Mouse (Mus musculus): ENCODE measurements at regions not wholly inside any gene's neighbourhood (a gene's known extent, or its start where the extent isn't known, plus 50 kb on each side); places are given as distances from the start of the nearest gene placed in this dataset.

GRCm38 (mm10) chr3:150198492-150198891, 1208.1 kb upstream of the Adgrl2 start:
- WGBS = 36% methylated on average over 5 of the region's 5 CpGs
- Histone ChIP-seq H3K36me3 (ENCODE audit: control insufficient read depth, insufficient read depth, low read length) (no peaks in the 10 kb centered on the region), H3K9me3 (replicated peaks; ENCODE audit: control insufficient read depth, low read length, poor library complexity, severe bottlenecking) (no peaks in the 10 kb centered on the region), H3K27ac (ENCODE audit: low read length) (no peak overlapping the region), H3K4me2 (ENCODE audit: low read length) (no peak overlapping the region), H3K9ac (ENCODE audit: low read depth, low read length) (no peak overlapping the region), H3K27me3 (ENCODE audit: control insufficient read depth, insufficient read depth, low read depth, low read length) (no peaks in the 10 kb centered on the region), H3K4me1 (ENCODE audit: control insufficient read depth, insufficient read depth, low read length) (no peaks in the 10 kb centered on the region), H3K4me3 (ENCODE audit: low read depth, low read length) (no peak overlapping the region)
- no peak for ATAC-seq

GRCm38 (mm10) chr3:150205902-150206301, 1215.5 kb upstream of the Adgrl2 start:
- no peak overlapping the region for H3K27ac ChIP-seq (ENCODE audit: low read length)
- H3K9ac ChIP-seq (ENCODE audit: low read depth, low read length) = no peak overlapping the region
- H3K36me3 ChIP-seq (ENCODE audit: control insufficient read depth, insufficient read depth, low read length) = no peaks in the 10 kb centered on the region
- H3K27me3 ChIP-seq (ENCODE audit: control insufficient read depth, insufficient read depth, low read depth, low read length) = no peaks in the 10 kb centered on the region
- H3K4me2 ChIP-seq (ENCODE audit: low read length) = no peak overlapping the region
- H3K9me3 ChIP-seq (replicated peaks; ENCODE audit: control insufficient read depth, low read length, poor library complexity, severe bottlenecking) = no peaks in the 10 kb centered on the region
- no peak for ATAC-seq
- no peaks in the 10 kb centered on the region for H3K4me1 ChIP-seq (ENCODE audit: control insufficient read depth, insufficient read depth, low read length)
- no peak overlapping the region for H3K4me3 ChIP-seq (ENCODE audit: low read depth, low read length)

- Histone ChIP-seq H3K27me3 (ENCODE audit: control insufficient read depth, insufficient read depth, low read depth, low read length) (no peaks in the 10 kb centered on the region), H3K4me2 (ENCODE audit: low read length) (no peak overlapping the region), H3K4me3 (ENCODE audit: low read depth, low read length) (no peak overlapping the region), H3K36me3 (ENCODE audit: control insufficient read depth, insufficient read depth, low read length) (no peaks in the 10 kb centered on the region), H3K9me3 (replicated peaks; ENCODE audit: control insufficient read depth, low read length, poor library complexity, severe bottlenecking) (0 out of 2 replicates have a peak, but pooled peaks cover 2% of the 10 kb centered on the region), H3K9ac (ENCODE audit: low read depth, low read length) (no peak overlapping the region), H3K4me1 (ENCODE audit: control insufficient read depth, insufficient read depth, low read length) (no peaks in the 10 kb centered on the region), H3K27ac (ENCODE audit: low read length) (no peak overlapping the region)
- ATAC-seq = no peak
- WGBS = 82% methylated on average over 2 of the region's 2 CpGs
Observed at GRCm38 (mm10) chr3:150233279-150233678, 1204.4 kb upstream of the Adgrl4 start.

- H3K9ac ChIP-seq (ENCODE audit: low read depth, low read length) = no peak overlapping the region
- ATAC-seq = no peak
- no peaks in the 10 kb centered on the region for H3K4me1 ChIP-seq (ENCODE audit: control insufficient read depth, insufficient read depth, low read length)
- 0 out of 2 replicates have a peak, but pooled peaks cover 2% of the 10 kb centered on the region for H3K9me3 ChIP-seq (replicated peaks; ENCODE audit: control insufficient read depth, low read length, poor library complexity, severe bottlenecking)
- WGBS = 76% methylated on average over 7 of the region's 7 CpGs
- no peaks in the 10 kb centered on the region for H3K36me3 ChIP-seq (ENCODE audit: control insufficient read depth, insufficient read depth, low read length)
- no peaks in the 10 kb centered on the region for H3K27me3 ChIP-seq (ENCODE audit: control insufficient read depth, insufficient read depth, low read depth, low read length)
- no peak overlapping the region for H3K4me2 ChIP-seq (ENCODE audit: low read length)
- no peak overlapping the region for H3K27ac ChIP-seq (ENCODE audit: low read length)
- H3K4me3 ChIP-seq (ENCODE audit: low read depth, low read length) = no peak overlapping the region
Observed at GRCm38 (mm10) chr3:150236946-150237600, 1200.6 kb upstream of the Adgrl4 start.

DNA sequence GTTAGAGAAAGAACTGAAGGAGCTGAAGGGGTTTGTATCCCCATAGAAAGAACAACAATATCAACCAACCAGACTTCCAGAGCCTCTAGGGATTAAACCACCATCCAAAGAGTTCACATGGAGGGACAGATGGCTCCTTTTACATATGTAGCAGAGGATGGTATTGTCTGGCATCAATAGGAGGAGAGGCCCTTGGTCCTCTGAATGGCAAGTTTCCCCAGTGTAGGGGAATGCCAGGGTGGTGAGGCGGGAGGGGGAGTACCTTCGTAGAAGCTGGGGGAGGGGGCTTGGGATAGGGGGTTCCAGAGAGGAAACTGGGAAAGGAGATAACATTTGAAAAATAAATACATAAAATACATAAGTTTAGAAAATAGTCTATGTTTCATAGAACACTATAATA, 1162.6 kb upstream of the Adgrl4 start:
- H3K9me3 ChIP-seq (replicated peaks; ENCODE audit: control insufficient read depth, low read length, poor library complexity, severe bottlenecking) = no peaks in the 10 kb centered on the region
- no peaks in the 10 kb centered on the region for H3K27me3 ChIP-seq (ENCODE audit: control insufficient read depth, insufficient read depth, low read depth, low read length)
- no peak for ATAC-seq
- H3K4me2 ChIP-seq (ENCODE audit: low read length) = no peak overlapping the region
- no peaks in the 10 kb centered on the region for H3K4me1 ChIP-seq (ENCODE audit: control insufficient read depth, insufficient read depth, low read length)
- no peak overlapping the region for H3K27ac ChIP-seq (ENCODE audit: low read length)
- no peaks in the 10 kb centered on the region for H3K36me3 ChIP-seq (ENCODE audit: control insufficient read depth, insufficient read depth, low read length)
- H3K4me3 ChIP-seq (ENCODE audit: low read depth, low read length) = no peak overlapping the region
- H3K9ac ChIP-seq (ENCODE audit: low read depth, low read length) = no peak overlapping the region
- 85% methylated on average over 2 of the region's 2 CpGs for WGBS

- no peak for ATAC-seq
- Histone ChIP-seq H3K4me3 (ENCODE audit: low read depth, low read length) (no peak overlapping the region), H3K4me2 (ENCODE audit: low read length) (no peak overlapping the region), H3K27me3 (ENCODE audit: control insufficient read depth, insufficient read depth, low read depth, low read length) (no peaks in the 10 kb centered on the region), H3K4me1 (ENCODE audit: control insufficient read depth, insufficient read depth, low read length) (no peaks in the 10 kb centered on the region), H3K9ac (ENCODE audit: low read depth, low read length) (no peak overlapping the region), H3K9me3 (replicated peaks; ENCODE audit: control insufficient read depth, low read length, poor library complexity, severe bottlenecking) (no peaks in the 10 kb centered on the region), H3K36me3 (ENCODE audit: control insufficient read depth, insufficient read depth, low read length) (no peaks in the 10 kb centered on the region), H3K27ac (ENCODE audit: low read length) (no peak overlapping the region)
- WGBS = 56% methylated on average over 2 of the region's 2 CpGs
Observed at GRCm38 (mm10) chr3:150296057-150296710, 1141.5 kb upstream of the Adgrl4 start.

- ATAC-seq = no peak
- Histone ChIP-seq H3K4me1 (ENCODE audit: control insufficient read depth, insufficient read depth, low read length) (no peaks in the 10 kb centered on the region), H3K9me3 (replicated peaks; ENCODE audit: control insufficient read depth, low read length, poor library complexity, severe bottlenecking) (no peaks in the 10 kb centered on the region), H3K9ac (ENCODE audit: low read depth, low read length) (no peak overlapping the region), H3K27me3 (ENCODE audit: control insufficient read depth, insufficient read depth, low read depth, low read length) (no peaks in the 10 kb centered on the region), H3K4me3 (ENCODE audit: low read depth, low read length) (no peak overlapping the region), H3K27ac (ENCODE audit: low read length) (no peak overlapping the region), H3K4me2 (ENCODE audit: low read length) (no peak overlapping the region), H3K36me3 (ENCODE audit: control insufficient read depth, insufficient read depth, low read length) (no peaks in the 10 kb centered on the region)
- 91% methylated on average over 6 of the region's 6 CpGs for WGBS
Observed at GRCm38 (mm10) chr3:150328811-150329210, 1108.9 kb upstream of the Adgrl4 start.

GRCm38 (mm10) chr3:150352139-150352725, 1085.5 kb upstream of the Adgrl4 start:
- ATAC-seq = 0 out of 2 replicates have a peak, but pooled peaks have one; percentile 39
- H3K4me3 ChIP-seq (ENCODE audit: low read depth, low read length) = no peak overlapping the region
- H3K4me1 ChIP-seq (ENCODE audit: control insufficient read depth, insufficient read depth, low read length) = no peaks in the 10 kb centered on the region
- H3K9me3 ChIP-seq (replicated peaks; ENCODE audit: control insufficient read depth, low read length, poor library complexity, severe bottlenecking) = no peaks in the 10 kb centered on the region
- H3K4me2 ChIP-seq (ENCODE audit: low read length) = no peak overlapping the region
- WGBS = 26% methylated on average over 9 of the region's 9 CpGs
- no peak overlapping the region for H3K9ac ChIP-seq (ENCODE audit: low read depth, low read length)
- no peaks in the 10 kb centered on the region for H3K36me3 ChIP-seq (ENCODE audit: control insufficient read depth, insufficient read depth, low read length)
- no peaks in the 10 kb centered on the region for H3K27me3 ChIP-seq (ENCODE audit: control insufficient read depth, insufficient read depth, low read depth, low read length)
- H3K27ac ChIP-seq (ENCODE audit: low read length) = no peak overlapping the region

GRCm38 (mm10) chr3:150365766-150366165, 1071.9 kb upstream of the Adgrl4 start:
- H3K9me3 ChIP-seq (replicated peaks; ENCODE audit: control insufficient read depth, low read length, poor library complexity, severe bottlenecking) = no peaks in the 10 kb centered on the region
- no peaks in the 10 kb centered on the region for H3K36me3 ChIP-seq (ENCODE audit: control insufficient read depth, insufficient read depth, low read length)
- no peaks in the 10 kb centered on the region for H3K27me3 ChIP-seq (ENCODE audit: control insufficient read depth, insufficient read depth, low read depth, low read length)
- no peaks in the 10 kb centered on the region for H3K4me1 ChIP-seq (ENCODE audit: control insufficient read depth, insufficient read depth, low read length)
- H3K4me2 ChIP-seq (ENCODE audit: low read length) = no peak overlapping the region
- no peak overlapping the region for H3K9ac ChIP-seq (ENCODE audit: low read depth, low read length)
- WGBS = 87% methylated on average over 3 of the region's 3 CpGs
- no peak overlapping the region for H3K27ac ChIP-seq (ENCODE audit: low read length)
- no peak for ATAC-seq
- H3K4me3 ChIP-seq (ENCODE audit: low read depth, low read length) = no peak overlapping the region

Measured in midbrain, embryonic 16.5 days (tissue).